Mouse (Mus musculus) embryo, embryonic 11.5 days (tissue): ENCODE data around the gene Gm20538.

Experiments
- DNase-seq: peaks from one replicate; pipeline ENCODE4 v3.0.0-alpha.2; 2012; ENCODE audit warnings: low read depth, low spot score

Gm20538 gene

GRCm38 (mm10) chr19:44535376-44535775, 17.3 kb downstream of the Gm20538 start:
- DNase-seq, result no peak

DNA sequence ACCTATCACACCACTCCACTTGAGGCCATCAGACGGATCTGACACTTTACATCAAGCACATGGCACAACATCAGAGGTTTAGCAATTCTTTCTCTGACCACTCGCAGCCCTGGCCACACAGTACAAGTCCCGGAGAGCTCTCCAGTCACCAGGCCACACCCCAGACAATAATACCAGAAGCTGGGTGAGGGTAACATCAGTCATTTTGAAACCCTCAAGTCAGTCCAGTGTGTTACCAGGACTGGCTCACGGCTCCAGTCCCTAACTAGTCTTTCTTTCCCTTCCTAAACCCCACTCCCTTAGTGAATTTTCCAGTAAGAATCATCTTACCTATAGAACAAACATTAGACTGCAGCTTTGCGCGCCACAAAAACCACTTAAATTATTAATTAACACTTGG, 22.6 kb downstream of the Gm20538 start:
- no peak for DNase-seq

DNA sequence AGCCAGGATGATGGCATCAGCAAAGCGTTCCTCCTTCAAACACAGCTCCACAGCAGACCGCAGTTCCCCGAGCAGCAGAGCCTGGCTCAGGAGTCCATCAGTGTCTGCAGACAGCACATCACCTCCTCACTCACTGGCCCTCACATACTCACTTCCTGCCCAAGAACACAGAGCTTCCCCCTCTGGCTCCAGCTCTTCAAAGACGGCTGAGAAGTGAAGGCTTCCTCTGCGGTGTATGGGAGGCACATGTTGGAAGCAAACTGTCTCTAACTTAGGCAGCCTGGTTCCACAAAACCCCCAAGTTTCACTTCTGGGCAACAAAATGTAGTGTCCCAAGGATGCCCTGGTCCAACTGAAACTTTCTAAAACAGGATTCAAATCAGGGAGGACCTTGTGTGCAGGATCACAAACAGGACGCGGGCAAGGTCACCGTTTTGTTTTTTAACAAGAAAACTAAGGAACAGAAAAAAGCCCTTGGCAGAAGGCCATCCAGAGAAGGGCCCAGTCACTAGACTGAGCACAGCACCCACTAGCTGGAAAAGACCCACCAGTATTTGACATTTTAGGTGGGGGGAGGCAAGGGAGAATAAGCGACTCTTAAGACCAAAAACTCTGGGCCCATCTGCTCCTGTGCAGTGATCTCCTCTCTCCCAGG, 27.0 kb downstream of the Gm20538 start:
- DNase-seq, result no peak

- DNase-seq, result no peak
These were observed 33.5 kb downstream of the Gm20538 start for GRCm38 (mm10) chr19:44519152-44519551.

DNA sequence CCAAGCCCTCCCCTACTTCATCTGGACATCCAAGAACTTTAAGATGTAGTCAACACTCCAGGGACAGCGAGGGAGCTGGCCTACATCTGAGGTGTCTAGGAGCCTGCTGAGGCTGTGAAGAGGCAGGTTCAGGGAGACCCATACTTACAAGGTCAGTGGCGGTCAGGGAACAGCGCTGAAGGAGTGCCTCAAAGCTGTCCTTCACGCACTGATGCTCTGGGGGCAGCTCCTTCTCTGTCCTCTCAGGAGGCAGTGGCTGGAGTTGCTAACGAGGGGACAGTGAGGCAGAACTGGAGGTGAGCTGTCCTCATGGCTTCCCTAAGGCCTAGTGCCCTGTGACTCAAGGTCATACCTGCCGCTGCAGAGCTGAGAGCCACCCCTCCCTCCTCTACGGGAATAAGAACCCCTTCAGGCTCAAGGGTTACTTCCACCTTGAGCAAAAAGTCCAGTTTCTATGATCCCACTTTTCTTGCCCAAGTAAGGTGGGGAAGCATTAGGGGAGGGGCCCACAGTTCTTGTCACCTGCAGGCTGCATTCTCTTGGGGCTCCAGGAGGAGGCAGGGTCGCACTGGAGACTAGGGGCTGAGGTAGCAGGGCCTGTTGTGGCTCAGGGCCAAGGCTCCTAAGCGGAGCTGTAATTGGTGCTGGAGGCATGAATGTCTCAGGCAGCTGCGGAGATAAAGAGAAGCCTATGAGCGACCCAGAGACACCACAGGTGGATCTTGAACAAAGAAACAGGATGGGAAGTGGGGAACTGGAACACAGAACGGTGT, 34.4 kb downstream of the Gm20538 start:
- no peak for DNase-seq

GRCm38 (mm10) chr19:44515769-44516168, 36.9 kb downstream of the Gm20538 start:
- no peak for DNase-seq

- DNase-seq, result no peak
These were observed 37.8 kb downstream of the Gm20538 start for GRCm38 (mm10) chr19:44514521-44515451.

DNA sequence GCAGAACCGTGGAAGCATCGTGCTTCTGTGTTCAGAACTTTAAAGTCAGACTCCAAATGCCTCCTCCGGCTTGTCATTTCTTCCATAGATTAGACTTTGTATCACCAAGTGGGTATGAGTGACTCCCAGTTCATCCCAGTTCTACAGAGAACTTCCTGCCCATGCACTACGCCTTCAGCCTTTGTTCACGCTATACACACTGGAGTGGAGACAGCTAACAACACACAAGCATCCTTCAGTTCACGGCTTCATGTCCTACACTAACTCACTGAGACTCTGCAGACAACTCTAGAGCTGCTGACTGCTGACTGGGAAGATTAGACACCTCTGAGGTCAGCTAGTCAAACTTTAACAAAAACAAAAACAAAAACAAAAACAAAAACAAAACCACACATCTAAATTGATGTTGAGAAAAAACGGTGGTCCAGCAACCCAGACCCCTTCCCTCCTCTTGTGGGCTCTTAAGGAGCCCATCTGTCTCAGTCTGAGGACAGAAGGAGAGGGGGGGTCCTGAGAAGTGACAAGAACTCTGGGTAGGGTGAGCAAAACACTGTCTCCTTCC, 38.6 kb downstream of the Gm20538 start:
- no peak for DNase-seq

- DNase-seq, result no peak
These were observed 39.4 kb downstream of the Gm20538 start for GRCm38 (mm10) chr19:44513054-44513833.

DNA sequence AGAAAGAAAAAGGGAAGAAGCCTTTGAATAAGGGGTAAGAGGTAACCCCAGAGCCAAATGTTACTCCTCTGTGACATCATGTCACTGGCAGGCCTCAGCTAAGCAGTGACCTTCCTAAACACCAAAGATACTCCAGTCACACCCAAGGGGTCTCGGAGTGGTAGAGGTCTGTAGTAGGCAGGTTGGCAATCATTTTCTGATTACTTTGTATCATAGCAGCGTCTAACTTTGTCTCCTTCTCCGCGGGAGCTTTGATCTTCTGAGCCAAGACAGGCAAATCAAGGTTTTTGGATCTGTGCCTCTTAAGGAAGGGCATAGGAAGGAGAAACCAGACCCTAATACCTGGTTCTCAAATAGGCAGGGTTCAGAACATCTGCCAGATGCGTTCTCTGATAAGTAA, 40.0 kb downstream of the Gm20538 start:
- DNase-seq, result no peak

DNA sequence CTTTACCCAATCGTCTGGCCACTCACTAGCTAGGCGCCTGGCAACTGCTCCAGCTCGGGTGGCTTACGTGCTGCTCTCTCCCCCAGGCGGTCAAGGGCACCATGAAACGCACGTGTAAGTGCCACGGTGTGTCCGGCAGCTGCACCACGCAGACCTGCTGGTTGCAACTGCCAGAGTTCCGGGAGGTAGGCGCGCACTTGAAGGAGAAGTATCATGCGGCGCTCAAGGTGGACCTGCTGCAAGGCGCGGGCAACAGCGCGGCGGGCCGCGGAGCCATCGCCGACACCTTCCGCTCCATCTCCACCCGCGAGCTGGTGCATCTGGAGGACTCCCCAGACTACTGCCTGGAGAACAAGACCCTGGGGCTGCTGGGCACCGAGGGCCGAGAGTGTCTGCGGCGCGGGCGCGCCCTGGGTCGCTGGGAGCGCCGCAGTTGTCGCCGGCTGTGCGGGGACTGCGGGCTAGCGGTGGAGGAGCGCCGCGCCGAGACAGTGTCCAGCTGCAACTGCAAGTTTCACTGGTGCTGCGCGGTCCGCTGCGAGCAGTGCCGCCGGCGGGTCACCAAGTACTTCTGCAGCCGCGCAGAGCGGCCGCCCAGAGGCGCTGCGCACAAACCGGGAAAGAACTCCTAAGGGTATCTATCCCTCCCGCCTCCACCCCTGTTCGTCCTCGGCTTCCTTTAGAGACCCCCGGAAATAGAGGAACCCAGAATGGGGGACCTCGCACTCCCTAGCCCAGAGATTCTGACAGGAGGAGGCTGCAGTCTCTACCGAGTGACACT, 41.0 kb downstream of the Gm20538 start:
- no peak for DNase-seq

DNA sequence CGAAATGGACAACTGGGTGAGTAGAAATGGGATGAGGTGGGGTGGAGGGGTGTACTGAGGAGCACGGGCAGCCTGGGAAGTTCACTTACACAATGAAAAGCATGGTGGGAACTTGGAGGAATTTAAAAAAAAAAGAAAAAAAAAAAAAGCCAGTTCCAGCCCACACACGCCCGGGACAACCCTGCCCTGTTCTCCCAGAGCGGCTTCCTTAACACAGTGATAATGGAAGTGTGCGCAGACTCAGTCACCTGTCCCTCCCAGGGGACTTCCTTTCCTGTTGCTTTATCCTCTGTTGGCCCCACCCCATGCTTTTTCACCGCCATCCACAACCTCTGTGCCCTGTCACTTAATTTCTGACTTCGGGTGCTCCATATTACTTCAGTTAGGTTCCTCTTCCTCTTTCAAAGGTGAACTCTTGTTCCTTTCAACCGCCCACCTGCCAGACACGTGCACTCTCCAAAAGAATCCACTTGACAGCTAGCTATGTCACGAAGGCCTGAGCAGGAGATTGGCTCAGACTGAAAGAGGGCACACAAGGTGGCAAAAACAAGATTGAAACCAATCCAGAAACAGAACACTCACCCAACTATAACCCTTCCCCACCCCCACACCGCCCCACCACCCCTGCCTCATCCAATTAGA, 42.0 kb downstream of the Gm20538 start:
- no peak for DNase-seq

GRCm38 (mm10) chr19:44502741-44503140, 49.9 kb downstream of the Gm20538 start:
- DNase-seq, result no peak

- no peak for DNase-seq
These were observed 50.7 kb downstream of the Gm20538 start for GRCm38 (mm10) chr19:44501925-44502324.

GRCm38 (mm10) chr19:44500240-44500639, 52.4 kb downstream of the Gm20538 start:
- no peak for DNase-seq

GRCm38 (mm10) chr19:44498936-44499335, 53.7 kb downstream of the Gm20538 start:
- no peak for DNase-seq

DNA sequence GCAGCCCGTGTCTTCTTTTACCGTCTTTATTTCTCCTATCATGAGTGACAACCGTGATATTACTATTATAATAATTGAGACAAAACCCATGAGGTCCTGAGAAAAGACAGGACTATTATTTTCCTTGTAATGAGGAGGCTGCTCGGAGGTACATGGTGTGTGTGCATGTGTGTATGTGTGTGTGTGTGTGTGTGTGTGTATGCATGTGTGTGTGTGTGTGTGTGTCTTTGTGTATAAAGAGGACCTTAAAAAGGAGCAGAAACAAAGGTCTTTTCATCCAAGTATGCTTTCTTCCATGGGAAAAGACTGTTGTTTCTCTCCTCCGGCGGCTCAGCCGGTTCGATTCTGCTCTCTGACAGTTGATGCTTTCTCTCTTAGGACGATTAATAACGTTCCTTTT, 55.7 kb downstream of the Gm20538 start:
- no peak for DNase-seq

- no peak for DNase-seq
These were observed 56.1 kb downstream of the Gm20538 start for GRCm38 (mm10) chr19:44496511-44496910.
